Mouse (Mus musculus): ENCODE measurements around the gene Gm21865. TPM values are rescaled to one million over a fixed set of nuclear protein-coding genes. Genes with fewer than 3 reads are reported as not detected.
"Not testable (repeated sequence)": the region's sequence is repeated elsewhere in the genome, so short reads cannot be mapped to it uniquely, and the experiment has no call there.

Gm21865 gene
- polyA plus RNA-seq (2012; rRNA removed) (not detected in 2 replicates), polyA plus RNA-seq (2014; fragmentation: Nextera tagmentation; extraction: Ambion mirVana) (not detected in 2 replicates)

DNA sequence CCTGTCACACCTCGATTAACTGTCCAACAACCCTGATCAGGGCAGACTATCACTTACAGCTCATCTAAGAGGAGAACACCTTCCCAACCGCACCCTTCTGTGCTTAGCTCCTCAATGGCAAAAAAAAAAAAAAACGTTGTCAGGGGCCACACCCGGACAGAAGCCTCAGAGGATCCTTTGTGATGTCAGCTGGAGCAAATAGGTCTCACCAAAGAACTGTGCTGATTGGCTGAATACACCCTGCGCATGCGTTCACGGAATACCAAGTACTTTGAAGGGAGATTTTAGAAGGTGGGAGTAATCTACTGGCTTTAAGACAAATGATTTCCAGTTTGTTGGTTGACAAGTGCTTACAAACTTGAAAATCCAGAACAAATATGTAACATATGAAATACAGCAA, at the start of gene Gm21865:
Gm21865 (minus strand) TSS at position 101 of the 400 bp plus-strand sequence.
- ATAC-seq (ENCODE audit: low FRiP score, low read depth); H3K36me3 ChIP-seq (ENCODE audit: control insufficient read depth, insufficient read depth, low read length); H3K27me3 ChIP-seq (ENCODE audit: control insufficient read depth, insufficient read depth, low read length); DNase-seq (ENCODE audit: low spot score); H3K9me3 ChIP-seq (ENCODE audit: control insufficient read depth, low read length); H3K4me3 ChIP-seq (replicated peaks; ENCODE audit: low read length); H3K4me2 ChIP-seq (replicated peaks; ENCODE audit: low read depth, low read length, severe bottlenecking); H3K4me1 ChIP-seq (ENCODE audit: control insufficient read depth, insufficient read depth, low read length); H3K9ac ChIP-seq (ENCODE audit: low read depth, low read length, severe bottlenecking); H3K27ac ChIP-seq (replicated peaks; ENCODE audit: low read depth, low read length): not testable (repeated sequence)
- WGBS: no CpG with 5 or more reads among the region's 7 CpGs

Other genes with a start within 250 kb of the Gm21865 start
- not detected in 2 replicates for gene Gm21882, start 64.6 kb upstream of the Gm21865 start, polyA plus RNA-seq (2012; rRNA removed)
- gene Gm21882, start 64.6 kb upstream of the Gm21865 start, polyA plus RNA-seq (2014; fragmentation: Nextera tagmentation; extraction: Ambion mirVana): not detected in 2 replicates